ENCODE assay signal across 26 mouse cellular contexts in the genomic region with DNA sequence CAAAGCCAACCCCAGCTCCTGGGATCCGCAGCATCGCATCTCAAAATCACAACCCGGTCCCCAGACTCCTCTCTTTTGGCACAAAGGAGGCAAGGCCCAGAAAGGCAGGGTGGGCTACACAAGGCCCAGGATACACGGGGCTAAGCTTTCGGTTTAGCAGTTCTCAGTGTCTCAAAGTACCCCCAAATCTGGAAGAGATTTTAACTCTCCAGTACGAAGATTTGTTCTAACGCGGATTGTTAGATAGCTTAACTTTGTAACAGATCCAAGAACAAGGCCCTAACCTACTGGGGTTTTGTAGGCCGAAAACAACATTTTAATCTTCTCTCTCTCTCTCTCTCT. TPM values are rescaled to one million over a fixed set of nuclear protein-coding genes. Genes with fewer than 3 reads are reported as not detected.
A peak's percentile ranks its signal among the peaks of the same experiment; 100 is the strongest.
DNase-seq lines count a peak whose midpoint lies in the region; ATAC-seq lines count a peak whose summit lies in the region.
"Had no signal": no experiment of that assay in that cellular context is flagged by ENCODE, and none has a peak within 500 bp of the region (broad histone marks: within the 10 kb centered on the region; RNA-seq: fewer than 3 reads in every experiment).

No protein-coding gene starts in this region.

- H3K4me3 ChIP-seq in heart, embryonic 12.5 days = peak overlapping the region; percentile 77
- peak overlapping the region; percentile 31 for H3K4me3 ChIP-seq in embryonic facial prominence, embryonic 14.5 days (ENCODE audit: low read depth, low read length)
- H3K4me3 ChIP-seq in stomach, embryonic 14.5 days (ENCODE audit: low read depth, low read length) = peak overlapping the region; percentile 28
- H3K4me3 ChIP-seq in intestine, embryonic 15.5 days (replicated peaks) = no peak overlapping the region
- H3K4me3 ChIP-seq: erythroblast, embryonic 14.5 days; forebrain, embryonic 15.5 days; liver, embryonic 13.5 days had no signal

- intact Hi-C loops in heart, postnatal 25 days (cut with DNase I) = loop anchor here (10.0 kb wide), 1 partner anchor 356 kb away; no protein-coding TSS in a partner anchor

- DNase-seq in embryo, embryonic 10.5 days (ENCODE audit: low spot score) = peak; percentile 32
- DNase-seq in embryo, embryonic 9.5 days (ENCODE audit: extremely low spot score) = no peak
- DNase-seq in heart, postnatal 25 days (ENCODE audit: low spot score) = no peak
- DNase-seq in embryonic facial prominence, embryonic 14.5 days (ENCODE audit: low spot score) = no peak
- no peak for DNase-seq in right cerebral cortex, adult 2 months (ENCODE audit: low spot score in 2 of 2)
- DNase-seq: adrenal gland, adult 8-10 months; cerebellum, postnatal 10 days; gastrocnemius, postnatal 36 days; kidney, adult 11 months; liver, embryonic 13.5 days; right cerebral cortex, postnatal 25 days; thymus, postnatal 25 days had no signal

- H3K4me1 ChIP-seq in heart, embryonic 12.5 days (replicated peaks) = peaks cover 18% of the 10 kb centered on the region; the same call in 1 of the 2 replicates
- peaks cover 8% of the 10 kb centered on the region; the same call in 1 of the 2 replicates for H3K4me1 ChIP-seq in embryonic facial prominence, embryonic 14.5 days (ENCODE audit: control insufficient read depth, insufficient read depth, low read length)
- H3K4me1 ChIP-seq in stomach, embryonic 14.5 days (ENCODE audit: control insufficient read depth, insufficient read depth, low read length) = peaks cover 7% of the 10 kb centered on the region; the same call in 1 of the 2 replicates
- peaks cover 19% of the 10 kb centered on the region for H3K4me1 ChIP-seq in intestine, embryonic 15.5 days (replicated peaks)

- no peaks in the 10 kb centered on the region for H3K9me3 ChIP-seq in heart, embryonic 12.5 days (replicated peaks)
- H3K9me3 ChIP-seq in embryonic facial prominence, embryonic 14.5 days (ENCODE audit: control insufficient read depth, low read length) = no peaks in the 10 kb centered on the region
- no peaks in the 10 kb centered on the region for H3K9me3 ChIP-seq in stomach, embryonic 14.5 days (ENCODE audit: control insufficient read depth, low read depth, low read length)
- H3K9me3 ChIP-seq in intestine, embryonic 15.5 days = no peaks in the 10 kb centered on the region
- H3K9me3 ChIP-seq: forebrain, embryonic 15.5 days; hindbrain, embryonic 10.5 days; limb, embryonic 12.5 days; liver, embryonic 13.5 days; midbrain, embryonic 12.5 days; neural tube, embryonic 13.5 days had no signal

- WGBS in heart, embryonic 12.5 days = 9% methylated on average over 9 of the region's 9 CpGs
- 10% methylated on average over 9 of the region's 9 CpGs for WGBS in embryonic facial prominence, embryonic 14.5 days
- WGBS in stomach, embryonic 14.5 days = 9% methylated on average over 9 of the region's 9 CpGs
- 14% methylated on average over 9 of the region's 9 CpGs for WGBS in intestine, embryonic 15.5 days

- H3K27ac ChIP-seq in heart, embryonic 12.5 days (ENCODE audit: poor library complexity, severe bottlenecking) = peak overlapping the region; percentile 97
- H3K27ac ChIP-seq in embryonic facial prominence, embryonic 14.5 days (replicated peaks; ENCODE audit: low read depth, low read length) = no peak overlapping the region
- no peak overlapping the region for H3K27ac ChIP-seq in stomach, embryonic 14.5 days (ENCODE audit: low read length)
- H3K27ac ChIP-seq in intestine, embryonic 15.5 days = no peak overlapping the region
- H3K27ac ChIP-seq: forebrain, embryonic 15.5 days; hindbrain, embryonic 10.5 days; hindbrain, postnatal 0 days; kidney, postnatal 0 days; limb, embryonic 12.5 days; liver, embryonic 13.5 days; macrophage; midbrain, embryonic 12.5 days; neural tube, embryonic 13.5 days had no signal

- H3K4me2 ChIP-seq in heart, embryonic 12.5 days = peak overlapping the region; percentile 82
- no peak overlapping the region for H3K4me2 ChIP-seq in embryonic facial prominence, embryonic 14.5 days (ENCODE audit: low read depth, low read length)
- H3K4me2 ChIP-seq in stomach, embryonic 14.5 days (replicated peaks; ENCODE audit: low read depth, low read length) = no peak overlapping the region; the same call in 1 of the 2 replicates
- no peak overlapping the region for H3K4me2 ChIP-seq in intestine, embryonic 15.5 days (replicated peaks)
- H3K4me2 ChIP-seq: forebrain, embryonic 15.5 days; liver, embryonic 13.5 days; midbrain, embryonic 12.5 days; neural tube, embryonic 13.5 days had no signal

- H3K36me3 ChIP-seq in heart, embryonic 12.5 days = peaks cover 27% of the 10 kb centered on the region
- H3K36me3 ChIP-seq in embryonic facial prominence, embryonic 14.5 days (ENCODE audit: control insufficient read depth, insufficient read depth, low read length) = no peaks in the 10 kb centered on the region
- no peaks in the 10 kb centered on the region for H3K36me3 ChIP-seq in stomach, embryonic 14.5 days (ENCODE audit: control insufficient read depth, insufficient read depth, low read length)
- no peaks in the 10 kb centered on the region for H3K36me3 ChIP-seq in intestine, embryonic 15.5 days
- H3K36me3 ChIP-seq: forebrain, embryonic 15.5 days; hindbrain, embryonic 10.5 days; limb, embryonic 12.5 days; liver, embryonic 13.5 days; midbrain, embryonic 12.5 days; neural tube, embryonic 13.5 days had no signal

- H3K27me3 ChIP-seq in heart, embryonic 12.5 days (replicated peaks) = peaks cover 75% of the 10 kb centered on the region
- H3K27me3 ChIP-seq in embryonic facial prominence, embryonic 14.5 days (replicated peaks; ENCODE audit: control insufficient read depth, insufficient read depth, low read length) = peaks cover 100% of the 10 kb centered on the region
- H3K27me3 ChIP-seq in stomach, embryonic 14.5 days (ENCODE audit: control insufficient read depth, insufficient read depth, low read length) = peaks cover 61% of the 10 kb centered on the region
- H3K27me3 ChIP-seq in intestine, embryonic 15.5 days (replicated peaks) = peaks cover 99% of the 10 kb centered on the region

- peak overlapping the region; percentile 95 for H3K9ac ChIP-seq in heart, embryonic 12.5 days
- peak overlapping the region; percentile 40; the same call in 1 of the 2 replicates for H3K9ac ChIP-seq in embryonic facial prominence, embryonic 14.5 days (ENCODE audit: low read depth, low read length)
- no peak overlapping the region; the same call in 1 of the 2 replicates for H3K9ac ChIP-seq in stomach, embryonic 14.5 days (replicated peaks; ENCODE audit: low read depth, low read length)
- no peak overlapping the region for H3K9ac ChIP-seq in intestine, embryonic 15.5 days
- H3K9ac ChIP-seq: forebrain, embryonic 15.5 days; limb, embryonic 12.5 days; liver, embryonic 13.5 days; midbrain, embryonic 12.5 days; neural tube, embryonic 13.5 days had no signal

- ATAC-seq in heart, embryonic 12.5 days (ENCODE audit: insufficient number of reproducible peaks, low FRiP score) = no peak
- no peak for ATAC-seq in embryonic facial prominence, embryonic 14.5 days (ENCODE audit: low read depth)
- ATAC-seq in stomach, embryonic 14.5 days (ENCODE audit: insufficient number of reproducible peaks, insufficient read depth, low FRiP score, low read depth) = no peak
- no peak for ATAC-seq in intestine, embryonic 15.5 days
- ATAC-seq: forebrain, embryonic 15.5 days; hindbrain, postnatal 0 days had no signal

RNA-seq across cellular contexts. Expression of a gene that starts 4.4 kb away (rescaled TPM):
- polyA plus RNA-seq in heart, embryonic 12.5 days (2016; fragmentation: Nextera tagmentation; extraction: Ambion mirVana) = 200 and 212 TPM in 2 replicates
- 10 to 100 TPM; 79.5 to 91.8 TPM for total RNA-seq in heart, postnatal 25 days (2021)
- 7.4 and 7.9 TPM in 2 replicates for polyA plus RNA-seq in embryonic facial prominence, embryonic 14.5 days (2014; fragmentation: Nextera tagmentation; extraction: Ambion mirVana)
- polyA plus RNA-seq in stomach, embryonic 14.5 days (2014; fragmentation: Nextera tagmentation; extraction: Ambion mirVana) = 6.4 and 8.1 TPM in 2 replicates
- polyA plus RNA-seq in intestine, embryonic 15.5 days (2015; fragmentation: Nextera tagmentation; extraction: Ambion mirVana) = 0.14 TPM in 1 of 2 replicates, not detected in the other
- total RNA-seq: adrenal gland, adult 8-10 months; gastrocnemius, postnatal 36 days; hindbrain, postnatal 0 days; layer of hippocampus, postnatal 14 days; left cerebral cortex, postnatal 10 days had no signal
- polyA plus RNA-seq: erythroblast, embryonic 14.5 days; forebrain, embryonic 15.5 days; hindbrain, embryonic 10.5 days; hindbrain, postnatal 0 days; kidney, postnatal 0 days; limb, embryonic 12.5 days; liver, embryonic 13.5 days; macrophage; midbrain, embryonic 12.5 days had no signal

RNA-seq across cellular contexts. Expression of a gene that starts 59.5 kb away (rescaled TPM):
- 51.1 and 51.9 TPM in 2 replicates for polyA plus RNA-seq in heart, embryonic 12.5 days (2016; fragmentation: Nextera tagmentation; extraction: Ambion mirVana)
- total RNA-seq in heart, postnatal 25 days (2021) = 10 to 100 TPM; 26.3 to 28.3 TPM
- polyA plus RNA-seq in embryonic facial prominence, embryonic 14.5 days (2014; fragmentation: Nextera tagmentation; extraction: Ambion mirVana) = 38.4 and 40.7 TPM in 2 replicates
- 49.8 and 53.6 TPM in 2 replicates for polyA plus RNA-seq in stomach, embryonic 14.5 days (2014; fragmentation: Nextera tagmentation; extraction: Ambion mirVana)
- polyA plus RNA-seq in intestine, embryonic 15.5 days (2015; fragmentation: Nextera tagmentation; extraction: Ambion mirVana) = 48.7 and 50.1 TPM in 2 replicates

Comparison
In these comparisons a context has a peak if more than half of its experiments do, and no peak if none do; other contexts are left out.
1. H3K9ac ChIP-seq: peak in heart, embryonic 12.5 days (single experiment) and embryonic facial prominence, embryonic 14.5 days (single experiment); none in stomach, embryonic 14.5 days (single experiment) and intestine, embryonic 15.5 days (single experiment).
2. RNA of a gene that starts 4.4 kb away (polyA plus RNA-seq): 200 to 212 TPM in heart, embryonic 12.5 days; 7.4 to 7.9 TPM in embryonic facial prominence, embryonic 14.5 days, 6.4 to 8.1 TPM in stomach, embryonic 14.5 days and 0.14 TPM in intestine, embryonic 15.5 days; every median in the first group is over 10 times any median in the second.